Mouse (Mus musculus) midbrain, embryonic 10.5 days (tissue): ENCODE data around the gene Wnt7a. TPM values are rescaled to one million over a fixed set of nuclear protein-coding genes. Genes with fewer than 3 reads are reported as not detected.

Experiments used
- DNase-seq: peaks from one replicate; pipeline ENCODE4 v3.0.0-alpha.2; 2017; ENCODE audit warnings: low spot score
- H3K27ac ChIP-seq: fragments of 300-500 bp; sonication (generic); replicated peaks from 2 replicates; pipeline ENCODE4 v1.5.1; 2016; ENCODE audit warnings: mild to moderate bottlenecking
- H3K27me3 ChIP-seq: fragments of 300-500 bp; sonication (generic); 2 replicates; pipeline ENCODE4 v1.6.1; 2016; ENCODE audit warnings: low read depth, mild to moderate bottlenecking; ENCODE audit not compliant: poor library complexity, severe bottlenecking
- H3K36me3 ChIP-seq: fragments of 300-500 bp; sonication (generic); 2 replicates; pipeline ENCODE4 v1.6.1; 2016; ENCODE audit warnings: mild to moderate bottlenecking, moderate library complexity
- H3K4me1 ChIP-seq: fragments of 300-500 bp; sonication (generic); 2 replicates; pipeline ENCODE4 v1.6.1; 2016
- H3K4me3 ChIP-seq: fragments of 300-500 bp; sonication (generic); 2 replicates; pipeline ENCODE4 v1.5.1; 2016; ENCODE audit warnings: mild to moderate bottlenecking, moderate library complexity
- H3K9me3 ChIP-seq: fragments of 300-500 bp; sonication (generic); replicated peaks from 2 replicates; pipeline ENCODE4 v1.6.1; 2016; ENCODE audit warnings: mild to moderate bottlenecking
- WGBS: fragments of 180-500 bp; shearing (Covaris S2); methylation state at CpG from one replicate; pipeline ENCODE4 v1.1.7; 2016; 5-methylcytosine and 5-hydroxymethylcytosine counted together
- polyA plus RNA-seq: library from polyadenylated mRNA; unstranded; fragments of >200 nt; fragmentation: Nextera tagmentation; extraction: Ambion mirVana; gene quantifications from 2 replicates; pipeline ENCODE4 v1.2.1, GENCODE M21; 2016

The Wnt7a gene
- polyA plus RNA-seq: 14.4 and 16.8 TPM in 2 replicates

DNA sequence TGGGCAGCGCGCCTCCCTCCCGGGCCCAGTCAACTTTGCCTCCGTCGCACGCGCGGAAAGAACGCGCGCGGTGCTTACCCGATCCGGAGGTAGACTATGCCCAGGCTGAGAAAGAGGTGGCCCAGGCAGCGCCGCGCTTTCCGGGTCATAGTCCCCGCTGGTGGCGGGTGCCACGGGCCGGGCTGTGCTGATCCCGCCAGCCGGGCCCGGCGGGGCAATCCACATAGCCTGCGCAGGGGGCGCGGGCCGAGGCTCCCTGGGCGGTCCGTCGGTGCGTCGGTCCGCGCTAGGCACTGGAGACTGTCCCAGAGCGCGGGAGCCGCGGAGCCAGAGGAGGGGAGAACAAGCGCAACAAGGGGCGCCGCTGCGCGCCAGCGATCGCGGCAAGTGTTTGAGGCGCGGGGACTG lies at the start of gene Wnt7a:
Gene Wnt7a (minus strand): TSS at position 403 of the 408 bp plus-strand sequence.
- Histone ChIP-seq H3K27ac (peak within 1 kb of the TSS; percentile 93), H3K27me3 (peaks cover 91% of the 10 kb centered on the region), H3K36me3 (peaks cover 29% of the 10 kb centered on the region), H3K4me1 (peaks cover 33% of the 10 kb centered on the region), H3K9me3 (no peaks in the 10 kb centered on the region), H3K4me3 (peak within 1 kb of the TSS; percentile 83)
- WGBS: under 1% methylated on average over 51 of the region's 51 CpGs
- DNase-seq: peak; percentile 69

DNA sequence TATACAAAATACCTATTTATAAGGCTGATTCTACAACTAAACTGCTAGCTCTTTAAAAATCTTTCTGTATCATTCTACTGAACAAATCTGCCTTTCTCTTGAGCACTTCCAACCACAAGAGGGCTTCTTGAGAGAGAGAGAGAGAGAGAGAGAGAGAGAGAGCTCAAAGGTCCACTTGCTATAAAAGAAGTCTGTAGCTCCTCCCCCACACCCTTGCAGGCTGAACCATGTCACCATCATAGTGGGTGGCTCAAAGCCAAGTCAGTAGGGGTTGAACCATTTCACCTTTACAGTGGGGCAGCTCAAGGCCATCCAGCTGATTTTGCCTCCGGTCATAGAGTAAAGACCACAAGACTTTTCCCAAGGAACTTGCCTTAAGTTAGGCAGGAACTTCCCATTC lies 48.3 kb upstream of the Wnt7a start:
- DNase-seq: no peak
- H3K36me3 ChIP-seq: peaks cover 23% of the 10 kb centered on the region
- H3K27ac ChIP-seq: no peak overlapping the region
- 86% methylated on average over 1 of the region's 1 CpGs for WGBS
- H3K4me3 ChIP-seq: no peak overlapping the region
- H3K4me1 ChIP-seq: no peaks in the 10 kb centered on the region
- no peaks in the 10 kb centered on the region for H3K9me3 ChIP-seq
- no peaks in the 10 kb centered on the region for H3K27me3 ChIP-seq

DNA sequence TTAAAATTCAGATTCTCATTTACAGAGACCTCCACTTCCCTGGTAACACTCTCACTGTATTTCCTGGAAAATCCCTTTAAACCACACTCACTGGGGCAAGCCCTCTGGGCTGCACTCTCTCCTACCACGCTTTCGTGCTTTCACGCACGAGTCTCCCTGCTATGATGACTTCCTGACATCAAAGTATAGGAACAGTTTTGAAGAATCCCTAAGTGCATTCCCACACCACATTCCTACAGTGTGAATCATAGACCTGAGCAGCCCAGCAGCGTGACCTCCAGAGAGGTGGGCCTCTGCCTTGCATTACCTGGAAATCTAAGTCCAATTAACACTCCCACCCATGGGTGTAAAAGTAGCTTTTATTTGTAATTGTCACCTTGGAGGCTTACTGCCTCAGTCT lies 43.4 kb upstream of the Wnt7a start:
- no peaks in the 10 kb centered on the region for H3K36me3 ChIP-seq
- 69% methylated on average over 5 of the region's 5 CpGs for WGBS
- no peaks in the 10 kb centered on the region for H3K27me3 ChIP-seq
- no peaks in the 10 kb centered on the region for H3K9me3 ChIP-seq
- DNase-seq: no peak
- peaks cover 11% of the 10 kb centered on the region for H3K4me1 ChIP-seq
- no peak overlapping the region for H3K4me3 ChIP-seq
- H3K27ac ChIP-seq: no peak overlapping the region

DNA sequence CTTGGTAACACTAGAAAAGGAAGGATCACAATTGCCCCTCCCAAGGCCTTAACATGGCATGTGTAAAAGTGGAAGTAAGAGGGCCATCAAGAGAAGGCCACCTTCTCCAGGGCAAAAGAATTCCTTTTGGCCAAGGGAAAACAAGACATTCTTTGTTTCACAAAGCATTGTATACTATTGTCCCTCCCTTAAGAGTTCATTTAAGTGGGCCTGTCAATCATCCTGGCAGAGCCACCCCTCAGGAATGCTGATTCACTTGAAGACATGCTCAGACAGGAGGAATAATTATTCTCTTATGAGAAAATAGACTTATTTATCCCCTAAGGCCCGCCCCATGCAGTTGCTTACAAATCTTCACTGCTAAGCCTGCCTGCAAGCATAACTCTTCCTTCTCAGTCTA lies 40.9 kb upstream of the Wnt7a start:
- 69% methylated on average over 1 of the region's 1 CpGs for whole genome bisulfite sequencing

DNA sequence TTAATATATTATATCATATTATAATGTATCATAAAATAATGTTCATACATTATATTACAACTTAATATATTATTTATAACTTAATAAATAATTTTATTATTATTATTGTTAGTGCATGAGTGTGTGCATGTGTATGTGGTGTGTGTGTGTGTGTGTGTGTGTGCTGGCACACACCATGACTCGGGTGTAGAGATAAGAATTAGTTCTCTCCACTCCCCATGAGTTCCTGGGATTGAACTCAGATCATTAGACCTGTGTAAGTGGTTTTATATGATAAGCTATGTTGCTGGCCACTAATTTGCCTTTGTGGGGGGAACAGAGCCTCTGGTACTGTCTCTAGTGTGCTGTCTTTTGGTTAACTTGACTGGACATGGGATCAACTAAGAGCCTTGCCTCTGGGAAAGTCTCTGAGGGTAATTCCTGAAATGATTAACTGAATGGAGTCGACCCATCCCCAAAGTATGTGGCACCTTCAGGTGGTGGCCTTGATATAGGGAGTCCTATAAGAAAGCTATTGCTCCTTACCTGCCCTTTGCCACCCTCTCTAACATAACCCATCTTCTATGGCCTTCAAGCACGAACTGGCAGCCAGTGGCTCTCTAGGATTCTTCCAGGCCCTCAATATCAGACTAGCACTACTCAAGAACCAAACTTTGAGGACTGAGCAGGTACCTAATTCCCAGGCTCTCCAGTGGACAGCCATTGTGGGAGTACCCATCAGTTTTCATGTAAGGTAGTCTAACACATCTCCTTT lies 38.5 kb upstream of the Wnt7a start:
- WGBS: 73% methylated on average over 3 of the region's 3 CpGs
- H3K4me3 ChIP-seq: no peak overlapping the region
- H3K4me1 ChIP-seq: peaks cover 11% of the 10 kb centered on the region
- no peaks in the 10 kb centered on the region for H3K36me3 ChIP-seq
- no peaks in the 10 kb centered on the region for H3K9me3 ChIP-seq
- H3K27ac ChIP-seq: no peak overlapping the region
- no peaks in the 10 kb centered on the region for H3K27me3 ChIP-seq
- DNase-seq: no peak

More for the DNA sequence above, 40.9 kb upstream of the Wnt7a start:
- Histone ChIP-seq H3K27me3 (no peaks in the 10 kb centered on the region), H3K36me3 (no peaks in the 10 kb centered on the region), H3K4me1 (peaks cover 11% of the 10 kb centered on the region), H3K9me3 (no peaks in the 10 kb centered on the region), H3K4me3 (no peak overlapping the region), H3K27ac (no peak overlapping the region)
- no peak for DNase-seq

DNA sequence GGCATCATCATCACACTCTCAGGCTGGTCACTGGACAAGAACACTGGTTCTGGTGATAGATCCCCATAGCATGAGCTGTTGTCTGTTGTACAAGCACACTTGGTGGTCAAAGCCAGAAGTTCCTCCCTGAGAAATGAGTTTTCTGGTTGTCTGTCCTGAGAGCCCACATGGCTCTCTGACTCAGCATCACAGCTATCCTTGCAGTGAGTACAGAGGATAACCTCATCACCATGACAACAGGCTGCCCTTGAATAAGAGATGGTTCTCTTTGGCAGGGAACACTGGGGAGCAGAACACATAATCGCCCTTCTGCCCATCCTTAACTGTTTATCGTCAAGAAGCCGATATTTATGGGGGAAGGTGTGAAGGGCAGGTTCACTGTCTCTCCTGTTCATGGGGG lies 34.2 kb upstream of the Wnt7a start:
- peaks cover 10% of the 10 kb centered on the region for H3K4me1 ChIP-seq
- H3K9me3 ChIP-seq: no peaks in the 10 kb centered on the region
- H3K4me3 ChIP-seq: no peak overlapping the region
- 82% methylated on average over 3 of the region's 3 CpGs for WGBS
- H3K36me3 ChIP-seq: no peaks in the 10 kb centered on the region
- no peaks in the 10 kb centered on the region for H3K27me3 ChIP-seq
- no peak for DNase-seq
- H3K27ac ChIP-seq: no peak overlapping the region

DNA sequence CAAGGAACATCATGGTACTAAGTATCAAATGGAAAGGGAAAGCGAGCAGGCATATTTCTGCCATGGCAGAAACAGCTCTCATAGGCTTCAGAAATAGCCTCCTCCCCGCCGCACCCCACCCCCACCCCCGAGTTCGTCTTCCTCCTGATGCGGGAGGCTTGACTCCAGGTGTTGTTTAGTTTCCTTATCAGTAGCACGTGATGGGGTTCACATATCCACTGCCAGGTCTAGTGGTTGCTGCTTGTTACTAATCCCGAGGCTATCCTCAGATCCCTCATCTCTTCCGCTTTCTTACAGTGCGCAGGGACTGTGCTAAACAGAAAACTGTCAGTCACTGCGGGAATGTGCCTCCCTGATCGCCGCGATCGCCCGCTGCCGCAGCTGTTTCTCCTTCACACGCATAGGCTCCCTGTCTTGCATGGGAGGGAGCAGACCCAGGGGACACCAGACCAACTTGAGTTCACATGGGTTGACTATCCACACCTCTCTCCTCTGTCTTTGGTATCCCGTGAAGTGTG lies 30.0 kb upstream of the Wnt7a start:
- 6% methylated on average over 19 of the region's 19 CpGs for WGBS
- no peak for DNase-seq
- Histone ChIP-seq H3K27me3 (peaks cover 9% of the 10 kb centered on the region), H3K4me3 (peak overlapping the region; percentile 76), H3K9me3 (no peaks in the 10 kb centered on the region), H3K27ac (peak overlapping the region; percentile 81), H3K4me1 (peaks cover 13% of the 10 kb centered on the region), H3K36me3 (no peaks in the 10 kb centered on the region)

DNA sequence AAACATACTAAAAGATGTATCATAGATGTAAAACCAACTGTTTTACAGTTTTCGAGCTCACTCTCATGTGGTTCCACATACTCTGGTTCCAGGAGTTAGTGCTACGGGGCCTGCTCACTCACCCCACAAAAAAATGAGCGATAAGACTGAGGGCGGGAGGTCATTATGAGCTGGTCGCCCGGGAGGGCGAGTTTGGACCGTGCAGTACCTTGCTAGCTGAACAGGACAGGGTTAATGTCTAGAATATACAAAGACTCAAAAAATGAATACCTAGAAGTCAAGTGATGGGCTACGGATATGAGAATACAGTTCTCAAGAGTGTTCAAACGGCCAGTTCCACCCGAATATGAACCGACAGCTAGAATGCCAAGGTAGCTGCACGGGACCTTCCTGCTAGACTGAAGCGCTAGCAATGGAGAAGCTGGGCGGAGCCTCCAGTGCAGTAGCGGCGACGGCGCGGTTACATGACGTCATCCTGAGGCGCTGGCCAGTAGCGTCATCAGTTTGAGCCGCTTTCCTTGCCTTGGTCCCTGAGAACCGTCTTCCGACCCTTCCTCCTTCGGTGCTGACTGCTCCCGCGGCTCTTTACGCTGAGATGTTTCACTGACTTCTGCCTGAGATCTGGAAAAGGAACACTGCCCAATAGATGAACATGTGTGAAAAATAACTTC lies 29.4 kb upstream of the Wnt7a start:
- Histone ChIP-seq H3K9me3 (no peaks in the 10 kb centered on the region), H3K4me3 (peak overlapping the region; percentile 76), H3K27ac (peak overlapping the region; percentile 81), H3K4me1 (peaks cover 13% of the 10 kb centered on the region), H3K36me3 (no peaks in the 10 kb centered on the region), H3K27me3 (peaks cover 11% of the 10 kb centered on the region)
- 2% methylated on average over 30 of the region's 30 CpGs for WGBS
- peak; percentile 95 for DNase-seq

DNA sequence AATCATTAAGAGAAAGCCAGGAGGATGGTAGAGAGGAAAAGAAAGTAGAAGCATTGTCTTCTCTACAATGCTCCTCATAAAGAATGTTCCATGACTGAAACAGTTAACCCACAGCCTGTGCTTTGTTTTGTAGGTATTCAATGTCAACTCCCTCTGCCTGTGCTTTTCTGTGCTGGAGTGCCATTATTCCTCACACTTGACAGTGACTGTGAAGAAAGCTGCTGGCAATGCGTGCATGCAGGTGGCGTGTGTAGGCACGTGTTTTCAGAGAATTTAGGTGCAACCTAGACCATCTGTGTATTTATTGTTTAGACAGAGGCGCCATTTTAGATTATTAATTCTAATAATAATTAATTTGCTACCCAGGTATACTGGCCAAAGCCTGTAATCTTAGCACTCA lies 13.0 kb upstream of the Wnt7a start:
- H3K4me1 ChIP-seq: no peaks in the 10 kb centered on the region
- H3K9me3 ChIP-seq: no peaks in the 10 kb centered on the region
- WGBS: 76% methylated on average over 4 of the region's 4 CpGs
- H3K4me3 ChIP-seq: no peak overlapping the region
- no peak for DNase-seq
- no peaks in the 10 kb centered on the region for H3K36me3 ChIP-seq
- H3K27me3 ChIP-seq: peaks cover 9% of the 10 kb centered on the region; the same call in 1 of the 2 replicates
- no peak overlapping the region for H3K27ac ChIP-seq

DNA sequence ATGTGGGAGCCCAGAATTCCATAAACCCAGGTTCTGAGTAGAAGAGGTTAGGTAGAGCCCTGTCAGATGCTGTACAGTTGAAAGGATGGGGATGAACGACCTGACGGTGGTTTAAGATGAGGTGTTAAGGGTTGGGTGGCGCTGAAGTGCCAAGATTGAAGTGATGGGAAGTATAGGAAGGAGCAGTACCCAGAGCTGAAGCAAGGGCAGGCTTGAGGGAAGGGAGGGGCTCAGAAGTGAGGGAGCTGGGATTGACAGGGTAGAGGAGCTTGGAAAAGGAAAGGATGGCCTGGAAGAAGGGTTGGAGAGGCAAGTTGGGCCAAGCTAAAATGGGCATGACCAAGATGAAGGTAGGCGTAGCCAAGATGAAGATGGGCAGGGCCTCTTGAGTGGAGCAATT lies 10.5 kb upstream of the Wnt7a start:
- Histone ChIP-seq H3K27me3 (peaks cover 22% of the 10 kb centered on the region), H3K9me3 (no peaks in the 10 kb centered on the region), H3K27ac (no peak overlapping the region), H3K4me3 (no peak overlapping the region), H3K4me1 (no peaks in the 10 kb centered on the region), H3K36me3 (no peaks in the 10 kb centered on the region)
- 73% methylated on average over 4 of the region's 4 CpGs for WGBS
- DNase-seq: no peak

DNA sequence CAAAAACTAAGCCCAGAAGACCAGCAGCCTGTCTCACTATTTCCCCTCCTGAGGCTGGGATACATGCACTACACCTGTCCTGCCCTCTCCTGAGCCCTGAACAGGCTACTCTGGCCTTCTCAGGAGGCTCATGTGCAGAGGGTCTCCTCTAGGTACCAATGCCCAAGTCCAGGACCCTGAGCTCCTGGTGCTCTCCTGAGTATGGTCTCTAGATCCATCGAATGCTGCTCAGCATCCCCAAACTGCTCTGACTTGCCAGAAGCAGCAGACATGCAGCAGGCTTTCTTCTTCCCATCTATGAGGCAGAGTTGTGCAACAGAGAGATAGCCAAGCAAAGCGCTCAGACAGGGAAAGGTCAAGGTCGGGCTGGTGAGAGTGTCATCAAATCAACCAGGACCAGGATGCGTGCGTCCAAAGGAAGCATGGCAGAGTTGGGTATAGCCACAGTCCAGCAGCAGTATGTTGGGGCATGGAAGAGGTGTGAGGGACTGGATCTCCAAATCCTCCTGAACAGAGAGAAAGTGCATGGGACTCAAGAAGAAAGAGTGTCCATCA lies 6.2 kb upstream of the Wnt7a start:
- Histone ChIP-seq H3K27me3 (peaks cover 61% of the 10 kb centered on the region), H3K27ac (no peak overlapping the region), H3K4me3 (no peak overlapping the region), H3K4me1 (no peaks in the 10 kb centered on the region), H3K36me3 (no peaks in the 10 kb centered on the region), H3K9me3 (no peaks in the 10 kb centered on the region)
- 89% methylated on average over 5 of the region's 5 CpGs for whole genome bisulfite sequencing
- no peak for DNase-seq

DNA sequence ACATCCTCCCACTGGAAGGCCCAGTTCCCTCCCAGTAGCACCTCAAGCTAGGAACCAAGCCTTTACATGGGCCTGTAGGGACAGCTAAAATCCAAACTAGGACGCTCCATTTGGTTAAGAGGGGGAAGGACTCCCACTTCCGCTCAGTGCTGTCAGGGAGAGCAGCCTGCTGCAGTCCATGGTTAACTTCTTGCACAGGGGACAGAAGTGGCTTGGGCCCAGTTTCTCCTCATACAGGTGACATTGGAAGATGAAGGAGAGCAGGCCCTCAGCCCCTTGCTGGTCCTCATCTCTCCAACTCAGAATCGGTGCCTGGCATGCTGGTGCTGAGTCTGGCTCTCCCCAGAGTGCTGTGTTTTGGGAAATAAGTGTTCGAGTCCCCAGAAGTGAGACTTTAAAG lies 5.0 kb upstream of the Wnt7a start:
- Histone ChIP-seq H3K4me3 (no peak overlapping the region), H3K27me3 (peaks cover 64% of the 10 kb centered on the region), H3K4me1 (peaks cover 5% of the 10 kb centered on the region), H3K27ac (no peak overlapping the region), H3K36me3 (no peaks in the 10 kb centered on the region), H3K9me3 (no peaks in the 10 kb centered on the region)
- 87% methylated on average over 4 of the region's 4 CpGs for WGBS
- no peak for DNase-seq

DNA sequence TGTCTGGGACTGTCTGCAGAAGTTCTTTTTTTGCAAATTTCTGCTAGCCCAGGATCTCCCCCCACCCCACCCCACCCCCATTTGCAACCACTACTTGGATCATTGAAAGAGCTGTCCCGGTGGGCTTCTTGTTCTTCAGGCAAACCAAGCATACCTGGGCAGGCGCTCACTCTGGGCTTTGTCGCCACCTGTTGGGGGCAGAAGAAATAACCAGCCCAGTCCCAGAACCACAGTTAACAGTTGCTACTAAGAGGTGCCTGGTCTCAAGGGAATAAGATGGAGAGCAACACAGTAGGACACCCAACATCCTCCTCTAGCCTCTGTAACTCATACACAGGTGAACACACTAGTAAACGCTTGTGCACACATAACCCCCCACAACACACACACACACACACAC lies 3.7 kb upstream of the Wnt7a start:
- H3K9me3 ChIP-seq: no peaks in the 10 kb centered on the region
- no peak overlapping the region for H3K4me3 ChIP-seq
- WGBS: under 1% methylated on average over 4 of the region's 4 CpGs
- no peaks in the 10 kb centered on the region for H3K36me3 ChIP-seq
- peaks cover 18% of the 10 kb centered on the region for H3K4me1 ChIP-seq
- no peak overlapping the region for H3K27ac ChIP-seq
- DNase-seq: peak; percentile 68
- peaks cover 77% of the 10 kb centered on the region for H3K27me3 ChIP-seq
